Mouse (Mus musculus) testis, adult 2 months (tissue): ENCODE results near the gene Atxn7.

ENCODE experiments used
- CTCF ChIP-seq: fragments of 200-500 bp; IDR thresholded peaks from 2 replicates; pipeline ENCODE4 v1.5.1; 2012; ENCODE audit warnings: low read depth, mild to moderate bottlenecking, inconsistent platforms, low read length, moderate library complexity; ENCODE audit not compliant: control insufficient read depth, insufficient read depth, insufficient replicate concordance
- POLR2A ChIP-seq: fragments of 200-500 bp; IDR thresholded peaks from 2 replicates; pipeline ENCODE4 v1.6.1; 2012; ENCODE audit warnings: low read depth, mild to moderate bottlenecking, inconsistent platforms, low read length, moderate library complexity; ENCODE audit not compliant: control insufficient read depth

GRCm38 (mm10) chr14:14013252-14013711 lies 52.0 kb downstream of the Atxn7 start:
- TF ChIP-seq CTCF = no peak
- TF ChIP-seq POLR2A = no peak
